Comparison of ENCODE assay signal across 30 mouse cellular contexts in genomic region chr11:47107661-47108060, GRCm38 (mm10).
"Had no signal": no experiment of that assay in that cellular context is flagged by ENCODE, and none has a peak within 500 bp of the region (broad histone marks: within the 10 kb centered on the region; RNA-seq: fewer than 3 reads in every experiment).

No protein-coding gene starts in this region.

- H3K27ac ChIP-seq: left cerebral cortex, adult 2 months; limb, embryonic 10.5 days; limb, embryonic 12.5 days; limb, embryonic 13.5 days; limb, embryonic 15.5 days; liver, embryonic 12.5 days; liver, embryonic 13.5 days; liver, embryonic 14.5 days; liver, embryonic 15.5 days; lung, embryonic 15.5 days; macrophage; midbrain, embryonic 12.5 days; midbrain, embryonic 13.5 days; midbrain, embryonic 15.5 days had no signal

- H3K4me1 ChIP-seq: limb, embryonic 12.5 days; limb, embryonic 13.5 days; limb, embryonic 15.5 days; liver, embryonic 12.5 days; liver, embryonic 13.5 days; liver, embryonic 15.5 days; megakaryocyte, embryonic 14.5 days; midbrain, embryonic 12.5 days; midbrain, embryonic 13.5 days; midbrain, embryonic 15.5 days had no signal

- ATAC-seq: liver, embryonic 12.5 days; liver, postnatal 0 days; lung, postnatal 0 days; midbrain, embryonic 13.5 days; midbrain, embryonic 15.5 days; midbrain, embryonic 16.5 days had no signal

- DNase-seq: left cerebral cortex, postnatal 4 days; liver; liver, embryonic 13.5 days; liver, postnatal 0 days; lung, adult 18-20 months; lung, adult 2 months; lung, embryonic 14.5 days; lung, postnatal 10 days; lung, postnatal 14 days; lung, postnatal 36 days; lung, postnatal 4 days; midbrain, embryonic 14.5 days had no signal

- H3K27me3 ChIP-seq: limb, embryonic 12.5 days; limb, embryonic 13.5 days; limb, embryonic 15.5 days; liver, embryonic 12.5 days; liver, embryonic 13.5 days; liver, embryonic 15.5 days; lung, embryonic 15.5 days; megakaryocyte, embryonic 14.5 days; midbrain, embryonic 12.5 days; midbrain, embryonic 13.5 days; midbrain, embryonic 15.5 days had no signal

- H3K4me2 ChIP-seq: limb, embryonic 12.5 days; limb, embryonic 13.5 days; limb, embryonic 15.5 days; liver, embryonic 11.5 days; liver, embryonic 12.5 days; liver, embryonic 13.5 days; liver, embryonic 15.5 days; lung, embryonic 14.5 days; lung, embryonic 15.5 days; midbrain, embryonic 12.5 days; midbrain, embryonic 13.5 days; midbrain, embryonic 15.5 days had no signal

- H3K9me3 ChIP-seq: limb, embryonic 10.5 days; limb, embryonic 12.5 days; limb, embryonic 13.5 days; limb, embryonic 15.5 days; liver, embryonic 12.5 days; liver, embryonic 13.5 days; liver, embryonic 15.5 days; lung, embryonic 15.5 days; megakaryocyte, embryonic 14.5 days; midbrain, embryonic 12.5 days; midbrain, embryonic 13.5 days; midbrain, embryonic 15.5 days had no signal

- H3K4me3 ChIP-seq: left cerebral cortex, adult 2 months; limb, embryonic 10.5 days; limb, embryonic 12.5 days; limb, embryonic 13.5 days; limb, embryonic 15.5 days; liver, embryonic 12.5 days; liver, embryonic 13.5 days; liver, embryonic 15.5 days; lung, embryonic 15.5 days; megakaryocyte, embryonic 14.5 days; midbrain, embryonic 12.5 days; midbrain, embryonic 13.5 days; midbrain, embryonic 15.5 days; myocyte had no signal

- H3K9ac ChIP-seq: limb, embryonic 12.5 days; limb, embryonic 13.5 days; limb, embryonic 15.5 days; liver, embryonic 12.5 days; liver, embryonic 13.5 days; liver, embryonic 14.5 days; liver, embryonic 15.5 days; liver, postnatal 0 days; lung, embryonic 14.5 days; lung, embryonic 15.5 days; midbrain, embryonic 12.5 days; midbrain, embryonic 13.5 days; midbrain, embryonic 15.5 days had no signal

- H3K36me3 ChIP-seq: limb, embryonic 10.5 days; limb, embryonic 12.5 days; limb, embryonic 13.5 days; limb, embryonic 15.5 days; liver, embryonic 12.5 days; liver, embryonic 13.5 days; liver, embryonic 15.5 days; lung, embryonic 15.5 days; midbrain, embryonic 12.5 days; midbrain, embryonic 13.5 days; midbrain, embryonic 15.5 days had no signal
